Mouse (Mus musculus) layer of hippocampus, adult 8-10 months (tissue): ENCODE results near the gene 6430531B16Rik. TPM values are rescaled to one million over a fixed set of nuclear protein-coding genes. Genes with fewer than 3 reads are reported as not detected.

Experiments
- DNase-seq, 2 experiments: peaks; one replicate each; pipeline ENCODE4 v3.0.0; 2022; ENCODE audit warnings: low spot score in 2 of 2
- total RNA-seq, 4 experiments: library from RNA; stranded (reverse); gene quantifications; 2 replicates each; pipeline ENCODE4 v1.2.4; 2022

The 6430531B16Rik gene
- total RNA-seq, 4 experiments from 2014 or later: 1.2 to 1.9 (median 1.6) TPM

DNA sequence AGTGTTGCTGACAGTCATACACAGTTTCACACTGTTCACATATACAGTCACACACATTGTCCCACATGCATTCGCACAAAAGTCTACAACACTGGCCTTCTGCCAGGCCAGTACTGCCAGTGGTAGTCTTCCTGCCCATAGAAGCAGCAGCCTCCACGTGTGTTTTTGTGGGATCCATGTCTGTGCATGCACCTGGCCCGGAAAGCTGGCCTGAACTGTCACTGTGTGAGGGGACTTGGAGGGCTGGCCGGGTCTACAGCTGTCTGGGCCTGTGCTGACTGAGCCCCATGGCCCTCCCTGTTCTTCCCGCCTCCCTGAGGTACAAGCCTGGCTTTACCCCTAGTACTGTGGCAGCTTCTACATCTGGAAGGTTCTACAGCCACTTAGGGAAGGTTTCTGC, 7.6 kb downstream of the 6430531B16Rik start:
- no peak for DNase-seq

DNA sequence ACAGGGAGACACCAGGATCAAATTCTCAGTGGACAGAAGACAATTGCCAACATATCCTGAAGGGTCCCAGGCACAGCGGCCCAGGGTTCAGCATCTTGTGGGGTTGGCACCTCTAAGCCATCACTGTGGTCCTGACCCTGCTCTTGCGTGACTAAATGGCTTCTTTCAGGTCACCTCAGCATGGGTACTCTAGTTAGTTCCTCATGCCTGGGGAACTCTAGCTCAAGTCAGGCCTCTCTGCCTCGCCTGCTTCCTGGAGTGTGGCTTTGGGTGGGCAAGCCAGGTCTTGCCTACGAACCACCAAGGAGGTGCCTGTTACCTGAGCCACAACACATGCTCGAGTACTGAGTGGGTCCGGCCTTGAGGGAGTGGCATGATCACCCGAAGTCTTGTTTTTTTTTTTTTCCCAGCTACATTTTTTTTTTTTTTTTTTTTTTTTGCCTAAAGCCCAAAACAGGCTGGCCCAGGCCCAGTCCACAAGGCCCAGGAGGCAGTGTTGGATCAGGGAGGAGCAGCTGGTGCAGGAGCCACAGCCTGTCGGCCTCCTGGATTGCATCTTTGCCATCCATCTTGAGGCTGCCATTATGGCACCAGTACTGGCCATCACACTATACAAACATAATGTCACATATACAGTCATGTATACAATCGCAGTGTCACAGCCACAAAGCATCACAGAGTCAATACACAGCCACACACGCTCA, 8.2 kb downstream of the 6430531B16Rik start:
- DNase-seq: no peak

DNA sequence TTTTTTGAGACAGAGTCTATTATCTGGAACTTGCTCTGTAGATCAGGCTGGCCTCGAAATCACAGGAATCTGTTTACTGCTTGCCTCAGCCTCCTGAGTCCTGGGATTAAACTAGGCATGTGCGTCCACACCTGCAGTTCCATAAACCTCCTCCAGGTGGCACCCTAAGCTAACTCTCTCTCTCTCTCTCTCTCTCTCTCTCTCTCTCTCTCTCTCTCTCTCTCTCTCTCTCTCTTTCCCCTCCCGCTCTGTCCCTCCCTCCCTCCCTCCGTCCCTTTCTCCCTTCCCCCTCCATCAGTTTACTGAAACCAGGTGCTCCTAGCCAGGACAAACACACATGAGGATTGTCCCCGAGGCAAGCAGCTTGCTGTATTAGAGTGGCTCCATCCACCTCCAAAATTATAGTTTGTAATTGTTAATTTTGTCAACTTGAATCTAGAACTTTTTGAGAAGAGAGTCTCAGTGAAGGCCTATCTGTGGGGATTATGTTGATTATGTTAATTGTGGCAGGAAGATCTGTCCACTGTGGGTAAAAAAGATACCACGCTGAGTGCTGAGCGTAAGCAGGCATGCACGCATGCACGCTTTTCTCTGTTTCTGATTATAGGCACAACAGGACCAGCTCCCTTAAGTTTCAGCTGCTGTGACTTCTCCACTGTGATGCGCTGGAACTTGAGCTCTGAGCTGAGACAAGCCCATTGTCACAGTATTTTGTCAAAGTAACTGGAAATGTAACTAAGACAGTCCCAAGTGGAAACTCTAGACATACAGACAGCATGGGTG, 9.0 kb downstream of the 6430531B16Rik start:
- DNase-seq: peak; percentile 78 to 91

DNA sequence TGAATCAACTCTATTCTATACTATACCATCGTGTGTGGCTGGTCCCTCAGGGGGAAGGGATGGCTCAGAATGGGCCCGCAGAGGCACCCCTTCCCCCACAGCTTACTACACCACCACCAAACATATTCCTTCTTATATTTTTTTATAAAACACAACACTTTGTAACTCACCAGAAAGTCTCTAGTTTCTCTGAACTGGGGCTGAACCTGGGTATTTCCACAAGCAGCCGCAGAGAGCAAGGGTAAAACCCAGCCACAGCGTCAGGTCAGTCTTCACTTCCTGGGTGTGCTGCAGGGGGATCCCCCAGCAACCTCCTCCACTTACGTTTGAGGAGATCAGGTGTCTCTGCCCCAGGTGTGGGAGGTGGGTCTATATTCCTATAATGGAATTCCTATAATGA, 10.1 kb downstream of the 6430531B16Rik start:
- no peak for DNase-seq

DNA sequence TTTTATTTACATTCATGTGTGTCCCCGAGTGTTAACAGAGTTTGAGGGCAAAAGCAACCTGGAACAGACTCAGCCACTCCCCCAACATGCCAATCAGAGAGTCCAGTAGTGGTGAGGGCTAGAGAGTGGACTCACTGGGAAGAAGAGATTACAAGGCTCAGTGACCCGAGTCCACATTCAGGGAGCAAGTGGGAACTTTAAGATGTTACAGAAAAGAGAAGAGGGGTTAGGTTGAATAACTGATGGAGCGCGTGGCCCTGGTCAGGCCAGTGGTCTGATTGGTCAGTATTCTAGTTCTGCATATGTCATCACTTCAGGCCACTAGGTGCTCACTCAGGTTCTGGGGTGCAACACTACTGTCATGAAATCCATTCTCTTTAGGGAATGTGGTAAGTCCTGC, 11.4 kb downstream of the 6430531B16Rik start:
- no peak for DNase-seq

DNA sequence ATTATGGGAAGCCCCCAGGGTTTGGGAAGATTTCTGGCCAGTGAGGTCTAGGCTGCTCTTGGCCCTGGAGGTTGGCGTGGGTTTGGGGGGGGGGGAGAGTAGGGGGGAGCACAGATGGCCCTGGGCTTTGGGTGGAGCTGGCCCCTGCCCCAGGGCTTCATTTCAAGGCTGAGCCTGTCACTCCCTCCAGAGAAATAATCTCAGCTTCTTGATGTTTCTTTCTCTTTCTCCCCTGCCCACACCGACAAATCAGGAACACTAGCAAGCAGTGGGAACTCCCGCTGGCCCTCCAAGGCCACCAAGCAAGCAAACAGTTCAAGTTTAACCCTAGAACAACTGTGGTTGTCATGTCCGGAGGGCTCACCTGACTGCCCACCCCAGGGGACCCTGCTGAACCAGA, 14.7 kb downstream of the 6430531B16Rik start:
- DNase-seq: no peak

DNA sequence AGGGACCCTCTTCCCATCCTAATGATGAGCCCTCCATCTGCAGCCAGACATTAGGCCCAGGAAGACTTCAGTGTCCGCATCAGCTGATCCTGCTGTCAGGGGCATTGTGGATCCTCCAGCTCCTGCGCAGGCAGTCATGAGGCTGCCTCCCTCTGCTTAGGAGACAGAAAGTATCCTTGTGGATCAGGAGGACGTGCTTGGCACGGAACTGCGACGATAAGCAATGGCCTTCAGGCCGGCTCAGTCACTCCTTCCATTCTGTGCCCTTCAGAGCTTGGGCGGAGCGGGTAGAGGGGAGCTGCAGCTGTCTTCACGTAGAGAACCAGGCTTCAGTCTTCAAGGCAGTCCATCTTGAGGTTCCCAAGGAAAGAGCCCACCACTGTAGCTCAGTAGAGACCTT, 17.4 kb downstream of the 6430531B16Rik start:
- no peak for DNase-seq

DNA sequence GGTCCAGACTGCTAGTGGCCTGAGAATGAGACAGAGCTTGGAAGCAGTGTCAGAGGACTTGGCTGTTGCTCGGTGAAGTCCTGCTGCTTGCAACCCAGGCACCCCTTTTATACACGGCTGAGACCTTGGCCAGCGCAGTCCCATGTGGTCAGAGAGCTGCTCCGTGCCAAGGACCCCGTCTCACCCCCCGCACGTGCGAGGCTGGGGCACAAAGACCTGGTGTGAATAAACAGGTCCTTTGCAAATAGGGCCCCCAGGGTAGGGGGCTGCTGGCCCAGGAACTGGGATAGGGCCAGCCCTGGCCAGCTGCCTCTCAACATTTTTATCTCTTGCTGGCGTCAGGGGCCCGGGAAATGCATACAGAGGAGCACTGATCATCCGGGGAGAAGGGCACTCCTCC, 20.6 kb downstream of the 6430531B16Rik start:
- DNase-seq: no peak

DNA sequence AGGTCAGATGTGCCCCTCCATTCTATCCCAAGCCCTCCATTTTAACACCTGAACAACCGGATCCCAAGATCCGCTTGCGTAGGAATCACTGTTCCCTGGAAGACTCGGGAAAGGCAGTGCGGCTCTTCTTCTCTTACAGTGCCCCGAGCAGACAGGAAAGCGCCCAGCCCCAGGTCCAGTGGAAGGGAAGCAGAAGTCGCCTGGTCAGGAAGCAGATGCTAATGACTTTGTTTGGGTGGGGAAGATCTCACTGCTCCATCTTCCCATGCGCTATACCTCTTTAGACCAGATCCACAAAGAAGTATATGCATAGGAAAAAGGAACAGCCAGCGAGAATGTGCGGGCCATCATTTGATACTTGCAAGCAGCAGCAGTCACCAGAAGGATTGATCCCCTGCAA, 21.1 kb downstream of the 6430531B16Rik start:
- no peak for DNase-seq

DNA sequence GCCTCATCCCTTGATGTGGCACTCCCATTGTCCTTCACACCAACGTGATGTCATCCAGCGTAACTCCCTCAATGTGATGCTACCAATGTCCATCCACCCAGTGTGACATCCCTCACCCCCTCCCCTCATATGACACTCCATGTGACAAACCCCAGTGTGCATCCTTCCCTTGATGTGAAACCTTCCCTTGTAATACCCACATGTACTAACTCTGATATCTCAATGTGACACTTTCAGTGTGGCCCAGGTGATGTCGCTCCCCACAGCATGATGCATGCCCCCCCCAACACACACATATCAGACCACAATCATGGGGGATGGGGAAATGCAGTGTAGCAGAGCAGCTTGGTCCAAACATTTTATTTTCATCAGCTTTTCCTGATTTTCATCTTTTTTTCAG, 21.9 kb downstream of the 6430531B16Rik start:
- DNase-seq: no peak

DNA sequence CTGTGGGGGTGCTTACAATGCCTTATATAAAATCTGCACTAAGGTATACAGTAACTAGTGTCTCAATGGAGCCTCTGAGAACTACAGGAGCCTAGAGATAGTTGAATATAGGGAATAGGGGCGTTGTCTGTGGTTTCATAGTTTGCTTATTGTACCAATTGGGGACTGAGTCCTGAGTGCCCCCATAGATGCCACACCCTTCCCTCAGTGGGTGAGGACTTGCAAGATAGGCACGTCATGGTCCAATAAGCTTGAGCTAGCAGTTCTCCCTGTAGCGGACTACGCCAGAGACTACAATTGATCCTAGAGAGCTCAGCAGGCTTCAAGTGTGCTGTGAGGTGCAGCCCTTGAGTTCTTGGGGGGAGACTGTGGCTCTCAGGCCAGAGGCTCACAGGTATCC, 23.1 kb downstream of the 6430531B16Rik start:
- no peak for DNase-seq

DNA sequence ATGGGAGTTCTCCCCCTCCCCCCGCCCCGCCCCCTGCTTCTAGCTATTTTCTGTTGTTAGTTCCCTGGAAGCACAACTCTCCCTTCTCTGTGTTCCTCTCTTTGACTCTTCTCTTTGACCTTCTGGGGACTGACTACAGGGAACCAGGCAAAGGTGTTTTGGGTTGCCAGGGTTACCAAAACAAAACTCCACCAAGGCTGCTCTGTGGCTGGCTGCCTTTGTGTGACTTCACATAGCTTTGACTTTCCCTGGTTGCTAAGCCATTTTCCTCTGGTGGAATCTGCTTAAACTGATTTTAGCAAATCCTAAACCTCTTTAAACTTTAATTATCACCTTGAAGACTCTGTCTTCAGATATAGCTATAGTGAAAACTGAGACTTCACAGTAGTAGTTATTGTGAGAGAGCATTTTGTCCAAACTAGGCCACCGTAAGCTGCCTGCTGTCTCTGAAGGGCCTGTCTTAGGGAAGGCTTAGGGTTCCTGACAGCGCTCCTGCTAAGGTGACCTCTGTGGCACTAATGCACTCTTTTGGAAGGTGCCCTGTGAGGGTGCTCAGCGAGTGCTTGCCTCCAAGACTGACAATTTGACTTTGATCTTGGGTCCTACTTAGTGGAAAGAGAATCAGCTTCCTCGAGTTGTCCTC, 26.4 kb downstream of the 6430531B16Rik start:
- no peak for DNase-seq

DNA sequence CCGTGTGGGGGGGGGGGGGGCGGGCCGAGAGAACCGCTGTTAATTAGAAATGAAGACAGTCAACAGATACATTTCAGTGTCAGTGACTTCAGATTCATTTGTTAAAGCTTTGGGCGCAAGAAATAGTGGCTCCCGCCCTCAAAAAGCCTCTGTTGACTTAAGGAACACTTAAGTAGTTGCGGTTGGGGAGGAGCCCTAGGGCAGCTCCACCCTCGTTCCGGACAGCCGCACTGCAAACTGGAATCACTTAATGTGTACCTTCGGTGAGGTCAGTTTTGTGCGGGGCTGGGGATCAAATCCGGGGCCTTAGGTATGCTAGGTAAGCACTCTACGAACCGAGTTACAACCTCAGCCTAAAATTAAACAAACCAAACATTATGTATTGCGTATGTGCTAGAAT, 27.5 kb downstream of the 6430531B16Rik start:
- no peak for DNase-seq

DNA sequence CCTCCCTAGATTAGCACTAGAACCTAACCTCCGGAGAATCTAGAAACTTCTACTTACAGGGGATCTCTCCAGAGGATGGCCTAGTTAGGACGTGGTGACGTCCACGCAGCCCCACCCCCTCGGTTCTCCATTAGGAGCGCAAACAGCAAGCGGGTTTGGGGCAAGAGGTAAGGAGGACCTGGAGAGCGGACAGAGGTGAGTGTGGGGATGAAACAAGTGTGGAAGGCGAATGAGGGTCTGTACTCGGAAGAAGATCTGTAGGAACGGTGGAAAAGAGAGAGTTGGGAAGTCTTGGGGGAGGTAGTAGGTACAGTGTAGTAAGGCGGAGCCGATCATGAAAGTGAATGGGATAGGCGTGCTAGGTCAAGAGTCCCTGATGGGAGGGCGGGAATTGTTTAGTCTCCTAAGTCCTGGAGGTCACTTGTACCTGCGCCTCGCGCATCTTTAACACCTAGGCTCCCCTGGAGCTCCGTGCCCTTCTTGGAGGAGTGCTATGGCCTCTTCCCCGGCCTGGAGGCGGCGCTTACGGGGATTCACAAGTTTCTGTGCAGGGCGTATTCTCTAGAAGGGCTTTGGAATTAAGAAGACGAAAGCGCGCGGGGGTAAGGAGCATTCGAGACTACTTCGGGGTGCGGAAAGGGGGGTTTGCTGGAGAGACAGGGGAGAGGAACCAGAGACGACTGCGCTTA, 28.1 kb downstream of the 6430531B16Rik start:
- no peak for DNase-seq

DNA sequence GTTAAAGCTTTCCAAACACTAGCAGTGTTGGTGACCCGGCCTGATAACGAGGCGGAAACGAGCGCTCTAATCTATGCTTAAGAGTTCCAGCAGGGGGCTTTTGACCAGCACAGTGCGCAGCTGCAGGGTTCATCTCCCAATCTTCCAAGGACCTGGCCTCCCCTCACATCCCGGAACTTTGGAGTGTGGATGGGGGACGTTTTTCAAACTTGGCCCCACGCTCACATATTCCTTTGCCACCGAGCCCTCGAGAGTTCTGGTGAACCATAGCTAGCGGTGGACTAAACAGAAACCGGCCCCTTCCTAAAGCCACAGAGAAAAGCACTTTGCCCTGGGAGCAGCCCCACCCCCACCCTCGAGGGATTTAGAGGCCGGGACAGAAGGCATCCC, 28.7 kb downstream of the 6430531B16Rik start:
- DNase-seq: no peak

DNA sequence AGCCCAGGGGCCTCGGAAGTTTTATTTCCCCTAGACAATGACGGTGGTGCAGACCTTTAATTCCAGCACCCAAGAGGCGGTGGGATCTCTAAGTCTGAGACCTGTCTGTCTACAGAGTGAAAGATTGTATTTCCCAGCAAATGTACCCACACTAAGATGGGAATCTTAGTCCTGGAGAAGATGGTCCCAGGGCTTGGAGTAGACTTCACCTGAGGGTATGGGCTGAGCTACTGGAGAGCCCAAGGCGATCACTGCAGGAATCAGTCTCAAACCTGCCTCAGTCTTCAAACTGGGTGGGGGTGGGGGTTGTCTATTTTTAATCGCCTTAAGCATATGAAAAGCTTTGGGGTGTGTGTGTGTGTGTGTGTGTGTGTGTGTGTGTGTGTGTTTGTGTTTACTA, 32.5 kb downstream of the 6430531B16Rik start:
- DNase-seq: no peak

DNA sequence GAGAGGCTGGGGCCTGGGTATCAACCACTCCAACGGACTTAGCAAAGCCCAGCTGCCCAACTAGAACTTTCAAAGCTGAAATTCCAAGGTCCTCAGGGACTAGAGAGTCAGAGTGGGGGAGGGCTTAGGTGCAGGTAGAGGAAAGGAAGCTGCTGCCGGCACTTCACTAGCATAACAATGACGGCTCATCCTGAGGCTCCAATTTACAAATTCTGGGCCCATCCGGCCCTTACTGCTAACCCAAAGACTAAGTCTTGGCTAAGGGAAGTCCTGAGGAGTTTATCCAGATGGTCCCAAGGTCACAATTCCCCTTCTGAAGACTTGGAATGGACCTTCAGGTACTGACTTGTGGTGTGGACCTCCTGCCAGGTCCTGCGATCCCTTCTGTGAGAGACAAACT, 33.0 kb downstream of the 6430531B16Rik start:
- DNase-seq: no peak

DNA sequence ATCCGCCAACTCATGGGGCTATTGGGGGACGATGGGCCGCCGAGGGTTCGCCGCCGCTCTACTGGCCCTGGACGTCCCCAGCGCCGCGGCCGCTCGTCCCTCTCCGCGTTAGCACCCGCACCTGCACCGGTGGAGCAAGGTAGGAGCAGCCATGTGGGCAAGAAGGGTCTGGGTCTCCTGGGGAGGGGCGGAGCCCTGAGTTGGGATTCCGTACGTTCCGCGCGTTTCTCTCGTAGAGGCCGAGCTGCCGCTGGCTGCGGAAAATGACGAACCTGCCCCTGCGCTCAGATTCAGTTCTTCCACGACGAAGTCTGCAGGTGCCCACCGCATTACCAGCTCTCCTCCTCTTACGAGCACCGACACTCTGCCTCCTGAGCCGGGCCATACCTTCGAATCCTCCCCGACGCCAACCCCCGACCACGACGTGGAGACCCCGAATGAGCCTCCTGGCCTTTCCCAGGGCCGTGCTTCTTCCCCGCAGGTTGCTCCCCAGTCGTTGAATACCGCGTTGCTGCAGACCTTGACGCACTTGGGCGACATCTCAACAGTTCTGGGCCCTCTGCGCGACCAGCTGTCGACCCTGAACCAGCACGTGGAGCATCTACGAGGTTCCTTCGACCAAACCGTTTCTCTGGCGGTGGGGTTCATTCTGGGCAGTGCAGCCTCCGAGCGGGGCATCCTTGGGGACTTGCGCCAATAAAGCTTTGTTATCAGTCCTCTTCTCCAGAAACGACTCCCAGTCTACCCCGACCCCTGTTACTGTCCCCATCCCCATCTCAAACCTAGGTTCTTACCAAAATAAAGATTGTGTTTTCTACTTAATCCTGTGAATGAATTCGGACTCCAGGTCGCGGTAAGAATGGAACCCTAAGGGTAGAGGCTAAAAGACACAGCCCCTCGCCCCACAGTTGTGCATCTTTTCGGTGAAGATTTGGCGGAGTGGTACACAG, 34.0 kb downstream of the 6430531B16Rik start:
- no peak for DNase-seq

DNA sequence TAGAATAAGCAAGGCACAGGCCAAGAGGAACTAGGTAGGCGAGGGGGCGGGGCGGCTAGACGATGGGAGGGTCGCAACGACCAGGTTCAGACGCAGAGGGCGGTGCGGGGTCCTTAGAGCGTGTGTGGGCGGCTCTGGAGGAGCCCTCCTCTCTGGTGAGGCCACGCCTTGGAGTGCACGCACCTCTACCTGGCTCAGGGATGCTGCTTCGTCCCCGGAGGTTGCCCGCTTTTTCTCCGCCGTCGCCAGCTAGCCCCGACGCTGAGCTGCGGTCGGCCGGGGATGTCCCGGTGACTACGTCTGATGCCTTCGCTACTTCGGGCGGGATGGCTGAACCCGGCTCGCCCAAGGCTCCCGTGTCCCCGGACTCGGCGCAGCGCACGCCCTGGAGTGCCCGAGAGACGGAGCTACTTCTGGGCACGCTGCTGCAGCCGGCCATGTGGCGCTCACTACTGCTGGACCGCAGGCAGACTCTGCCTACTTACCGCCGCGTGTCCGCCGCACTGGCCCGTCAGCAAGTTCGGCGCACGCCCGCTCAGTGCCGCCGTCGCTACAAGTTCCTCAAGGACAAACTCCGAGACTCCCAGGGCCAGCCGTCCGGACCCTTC, 34.8 kb downstream of the 6430531B16Rik start, which contains the start of gene Utf1:
Gene Utf1, plus strand, starts transcription at position 116 of the 608 bp plus-strand sequence.
- no peak for DNase-seq
